Mouse (Mus musculus) myocyte (in vitro differentiated cells): ENCODE results near the gene Nid2. TPM values are rescaled to one million over a fixed set of nuclear protein-coding genes. Genes with fewer than 3 reads are reported as not detected.

Experiments used
- H3K27me3 ChIP-seq: one replicate; pipeline ENCODE4 v1.6.1; 2011; ENCODE audit not compliant: control insufficient read depth, insufficient read depth, insufficient read length
- H3K36me3 ChIP-seq: one replicate; pipeline ENCODE4 v1.6.1; 2011; ENCODE audit not compliant: control insufficient read depth, insufficient read depth
- H3K4me2 ChIP-seq: one replicate; pipeline ENCODE4 v1.6.1; 2011; ENCODE audit warnings: low read depth, control low read depth
- H3K4me3 ChIP-seq: one replicate; pipeline ENCODE4 v1.5.1; 2011; ENCODE audit warnings: mild to moderate bottlenecking, control low read depth, moderate library complexity
- H3K79me2 ChIP-seq: one replicate; pipeline ENCODE4 v1.6.1; 2011; ENCODE audit not compliant: control insufficient read depth, insufficient read depth
- H3ac ChIP-seq: one replicate; pipeline ENCODE4 v1.6.1; 2011; ENCODE audit not compliant: control insufficient read depth, insufficient read length
- CEBPB ChIP-seq: IDR thresholded peaks from 2 replicates; pipeline ENCODE4 v1.6.1; 2011; ENCODE audit warnings: mild to moderate bottlenecking, moderate library complexity; ENCODE audit not compliant: poor library complexity, insufficient read depth, severe bottlenecking
- E2F4 ChIP-seq: IDR thresholded peaks from one replicate; pipeline ENCODE4 v1.6.1; 2011; ENCODE audit warnings: mild to moderate bottlenecking, control low read depth, moderate library complexity; ENCODE audit not compliant: insufficient read depth
- MAX ChIP-seq: IDR thresholded peaks from one replicate; pipeline ENCODE4 v1.6.1; 2011; ENCODE audit warnings: low read depth, mild to moderate bottlenecking, control low read depth
- MYOD1 ChIP-seq, 3 experiments: IDR thresholded peaks; one replicate each; pipeline ENCODE4 v1.6.1; 2011; ENCODE audit warnings: control low read depth in 2 of 3, low read depth in 2 of 3, mild to moderate bottlenecking in 2 of 3, moderate library complexity in 1 of 3; ENCODE audit not compliant: insufficient read length in 2 of 3, control insufficient read depth in 1 of 3
- MYOG ChIP-seq, 3 experiments: IDR thresholded peaks; one replicate each; pipeline ENCODE4 v1.6.1; 2011; ENCODE audit warnings: control low read depth in 2 of 3, low read depth in 2 of 3, mild to moderate bottlenecking in 2 of 3; ENCODE audit not compliant: insufficient read length in 2 of 3, control insufficient read depth in 1 of 3, insufficient read depth in 1 of 3
- POLR2A ChIP-seq: IDR thresholded peaks from one replicate; pipeline ENCODE4 v1.6.1; 2011; ENCODE audit warnings: low read depth, mild to moderate bottlenecking, control low read depth, moderate library complexity; ENCODE audit not compliant: insufficient read length
- POLR2AphosphoS2 ChIP-seq: IDR thresholded peaks from one replicate; pipeline ENCODE4 v1.6.1; 2011; ENCODE audit warnings: low read depth, control low read depth; ENCODE audit not compliant: insufficient read length
- REST ChIP-seq: IDR thresholded peaks from one replicate; pipeline ENCODE4 v1.6.1; 2011; ENCODE audit warnings: mild to moderate bottlenecking, control low read depth, moderate library complexity; ENCODE audit not compliant: insufficient read depth, insufficient read length
- SRF ChIP-seq: IDR thresholded peaks from one replicate; pipeline ENCODE4 v1.6.1; 2011; ENCODE audit warnings: low read depth; ENCODE audit not compliant: control insufficient read depth, insufficient read length
- TCF12 ChIP-seq: IDR thresholded peaks from one replicate; pipeline ENCODE4 v1.6.1; 2011; ENCODE audit warnings: mild to moderate bottlenecking, control low read depth; ENCODE audit not compliant: poor library complexity, insufficient read depth, severe bottlenecking
- TCF3 ChIP-seq: IDR thresholded peaks from one replicate; pipeline ENCODE4 v1.6.1; 2011; ENCODE audit warnings: low read depth, control low read depth; ENCODE audit not compliant: insufficient read length
- USF1 ChIP-seq: IDR thresholded peaks from one replicate; pipeline ENCODE4 v1.6.1; 2011; ENCODE audit warnings: low read depth, mild to moderate bottlenecking, control low read depth, moderate library complexity
- polyA plus RNA-seq: library from polyadenylated mRNA; unstranded; fragments of >200 nt; fragmentation: generic; extraction: Trizol; gene quantifications from one replicate; pipeline ENCODE4 v1.2.1, GENCODE M21; 2012; ENCODE audit warnings: missing spikeins

Nid2 gene
- polyA plus RNA-seq, 1 experiment: 52.6 TPM

- Histone ChIP-seq H3K27me3 (no peaks in the 10 kb centered on the region), H3K4me2 (peak overlapping the region; percentile 12), H3K4me3 (no peak overlapping the region), H3K36me3 (no peaks in the 10 kb centered on the region), H3K79me2 (no peaks in the 10 kb centered on the region), H3ac (no peak overlapping the region)
- TF ChIP-seq SRF (no peak), MYOD1 (IDR thresholded peaks at IDR 0.05; ENCODE audit: control insufficient read depth in 1 of 3, insufficient read length in 2 of 3, low read depth in 2 of 3) (peak in 1 of 3 experiments; percentile 22), USF1 (no peak), E2F4 (no peak), TCF12 (no peak), MYOG (IDR thresholded peaks at IDR 0.05; ENCODE audit: control insufficient read depth in 1 of 3, insufficient read depth in 1 of 3, insufficient read length in 2 of 3, low read depth in 2 of 3) (peak in 1 of 3 experiments; percentile 19), REST (no peak), POLR2AphosphoS2 (no peak), TCF3 (no peak), MAX (no peak), CEBPB (no peak), POLR2A (no peak)
Observed at GRCm38 (mm10) chr14:19735303-19735702, 15.8 kb upstream of the Nid2 start.

- H3K4me2 ChIP-seq: peak overlapping the region; percentile 56
- H3K79me2 ChIP-seq: no peaks in the 10 kb centered on the region
- TF ChIP-seq MYOD1 (IDR thresholded peaks at IDR 0.05; ENCODE audit: control insufficient read depth in 1 of 3, insufficient read length in 2 of 3, low read depth in 2 of 3) (peak in 1 of 3 experiments; percentile 42), SRF (no peak), MYOG (IDR thresholded peaks at IDR 0.05; ENCODE audit: control insufficient read depth in 1 of 3, insufficient read depth in 1 of 3, insufficient read length in 2 of 3, low read depth in 2 of 3) (peak in 1 of 3 experiments; percentile 40)
- no peak overlapping the region for H3ac ChIP-seq
- no peak overlapping the region for H3K4me3 ChIP-seq
- H3K27me3 ChIP-seq: no peaks in the 10 kb centered on the region
- no peaks in the 10 kb centered on the region for H3K36me3 ChIP-seq
Observed at GRCm38 (mm10) chr14:19737568-19737967, 13.5 kb upstream of the Nid2 start.

- TF ChIP-seq MYOD1 (IDR thresholded peaks at IDR 0.05; ENCODE audit: control insufficient read depth in 1 of 3, insufficient read length in 2 of 3, low read depth in 2 of 3) (peak in 1 of 3 experiments; percentile 50), USF1 (no peak)
- H3K27me3 ChIP-seq: no peaks in the 10 kb centered on the region
- H3K4me2 ChIP-seq: peak overlapping the region; percentile 56
- H3ac ChIP-seq: no peak overlapping the region
- H3K79me2 ChIP-seq: no peaks in the 10 kb centered on the region
- H3K36me3 ChIP-seq: no peaks in the 10 kb centered on the region
- no peak overlapping the region for H3K4me3 ChIP-seq
Observed at GRCm38 (mm10) chr14:19738094-19738843, 12.8 kb upstream of the Nid2 start.

GRCm38 (mm10) chr14:19739416-19740146 is 11.5 kb upstream of the Nid2 start:
- H3K36me3 ChIP-seq: no peaks in the 10 kb centered on the region
- no peak overlapping the region for H3K4me3 ChIP-seq
- H3K4me2 ChIP-seq: no peak overlapping the region
- H3K27me3 ChIP-seq: no peaks in the 10 kb centered on the region
- TF ChIP-seq TCF3: no peak
- TF ChIP-seq MAX: no peak
- no peak for TF ChIP-seq SRF
- H3K79me2 ChIP-seq: no peaks in the 10 kb centered on the region
- no peak overlapping the region for H3ac ChIP-seq

GRCm38 (mm10) chr14:19740147-19740738 is 10.8 kb upstream of the Nid2 start:
- Histone ChIP-seq H3ac (no peak overlapping the region), H3K79me2 (no peaks in the 10 kb centered on the region)
- TF ChIP-seq E2F4: no peak
- TF ChIP-seq MYOD1 (IDR thresholded peaks at IDR 0.05; ENCODE audit: control insufficient read depth in 1 of 3, insufficient read length in 2 of 3, low read depth in 2 of 3): no peak
- TF ChIP-seq POLR2AphosphoS2: no peak
- no peak for TF ChIP-seq MYOG (IDR thresholded peaks at IDR 0.05; ENCODE audit: control insufficient read depth in 1 of 3, insufficient read depth in 1 of 3, insufficient read length in 2 of 3, low read depth in 2 of 3)
- no peak for TF ChIP-seq TCF3
- TF ChIP-seq SRF: no peak
- no peak for TF ChIP-seq CEBPB
- TF ChIP-seq MAX: no peak
- no peak for TF ChIP-seq TCF12
- no peak for TF ChIP-seq POLR2A
- no peak for TF ChIP-seq REST
- no peak for TF ChIP-seq USF1

More at GRCm38 (mm10) chr14:19740147-19740738, 10.8 kb upstream of the Nid2 start:
- H3K4me3 ChIP-seq: no peak overlapping the region
- no peak overlapping the region for H3K4me2 ChIP-seq
- H3K27me3 ChIP-seq: no peaks in the 10 kb centered on the region
- no peaks in the 10 kb centered on the region for H3K36me3 ChIP-seq
